Mouse (Mus musculus): ENCODE measurements at regions not wholly inside any gene's neighbourhood (a gene's known extent, or its start where the extent isn't known, plus 50 kb on each side); places are given as distances from the start of the nearest gene placed in this dataset.

- DNase-seq, result no peak
Measured at GRCm38 (mm10) chr1:91611281-91611680, 70.9 kb downstream of the Asb1 start.

- no peak for DNase-seq
Measured at GRCm38 (mm10) chr1:91611694-91612093, 71.3 kb downstream of the Asb1 start.

- no peak for DNase-seq
Measured at GRCm38 (mm10) chr1:91612912-91613311, 72.6 kb downstream of the Asb1 start.

- no peak for DNase-seq
Measured at GRCm38 (mm10) chr1:91615396-91615795, 75.1 kb downstream of the Asb1 start.

GRCm38 (mm10) chr1:91618527-91619135 lies 78.3 kb downstream of the Asb1 start:
- peak in 1 of 2 experiments; percentile 18 for DNase-seq

GRCm38 (mm10) chr1:91621141-91621540 lies 80.8 kb downstream of the Asb1 start:
- DNase-seq, result no peak

- no peak for DNase-seq
Measured at GRCm38 (mm10) chr1:91622874-91623273, 82.5 kb downstream of the Asb1 start.

- DNase-seq, result peak in 1 of 2 experiments; percentile 16
Measured at GRCm38 (mm10) chr1:91624028-91624427, 83.7 kb downstream of the Asb1 start.

GRCm38 (mm10) chr1:91624531-91625300 lies 84.4 kb downstream of the Asb1 start:
- peak in 1 of 2 experiments; percentile 15 for DNase-seq

GRCm38 (mm10) chr1:91626090-91626489 lies 85.7 kb downstream of the Asb1 start:
- DNase-seq, result no peak

- no peak for DNase-seq
Measured at GRCm38 (mm10) chr1:91630206-91630605, 89.9 kb downstream of the Asb1 start.

GRCm38 (mm10) chr1:91630871-91631410 lies 90.6 kb downstream of the Asb1 start:
- DNase-seq, result no peak

- DNase-seq, result no peak
Measured at GRCm38 (mm10) chr1:91632906-91633493, 92.7 kb downstream of the Asb1 start.

GRCm38 (mm10) chr1:91636571-91636970 lies 96.2 kb downstream of the Asb1 start:
- DNase-seq, result no peak

GRCm38 (mm10) chr1:91640551-91640950 lies 100.2 kb downstream of the Asb1 start:
- DNase-seq, result no peak

GRCm38 (mm10) chr1:91658991-91659441 lies 118.7 kb downstream of the Asb1 start:
- DNase-seq, result no peak

- DNase-seq, result no peak
Measured at GRCm38 (mm10) chr1:91659486-91659885, 119.1 kb downstream of the Asb1 start.

GRCm38 (mm10) chr1:91663289-91663688 lies 122.9 kb downstream of the Asb1 start:
- no peak for DNase-seq

GRCm38 (mm10) chr1:91664622-91665021 lies 124.3 kb downstream of the Asb1 start:
- DNase-seq, result no peak

GRCm38 (mm10) chr1:91668530-91668929 lies 128.2 kb downstream of the Asb1 start:
- DNase-seq, result no peak

GRCm38 (mm10) chr1:91670980-91671379 lies 130.3 kb upstream of the Twist2 start:
- DNase-seq, result no peak

GRCm38 (mm10) chr1:91674082-91674655 lies 127.1 kb upstream of the Twist2 start:
- DNase-seq, result no peak

- no peak for DNase-seq
Measured at GRCm38 (mm10) chr1:91677062-91677461, 124.2 kb upstream of the Twist2 start.
